Mouse (Mus musculus): ENCODE data around the gene Snx6. TPM values are rescaled to one million over a fixed set of nuclear protein-coding genes. Genes with fewer than 3 reads are reported as not detected.

Gene Snx6
- polyA plus RNA-seq, 1 experiment from 2014 or later: 131 TPM

Other genes with a start within 250 kb of the Snx6 start
- 207 and 210 TPM in 2 replicates for gene Sptssa, start 139.1 kb downstream of the Snx6 start, polyA plus RNA-seq (2015; fragmentation: Nextera tagmentation; extraction: Ambion mirVana)
- 76.4 and 86.5 TPM in 2 replicates for gene Eapp, start 99.8 kb downstream of the Snx6 start, polyA plus RNA-seq (2015; fragmentation: Nextera tagmentation; extraction: Ambion mirVana)
- gene Cfl2, start 67.2 kb upstream of the Snx6 start, polyA plus RNA-seq (2015; fragmentation: Nextera tagmentation; extraction: Ambion mirVana): 294 and 346 TPM in 2 replicates
- gene Gm20403, start 190.8 kb upstream of the Snx6 start, polyA plus RNA-seq (2015; fragmentation: Nextera tagmentation; extraction: Ambion mirVana): not detected in 2 replicates
- gene Baz1a, start 218.6 kb upstream of the Snx6 start, polyA plus RNA-seq (2015; fragmentation: Nextera tagmentation; extraction: Ambion mirVana): 2.7 and 12.3 TPM in 2 replicates